15 mouse cellular contexts compared by ENCODE assay signal in genomic region chr2:106788573-106788972, GRCm38 (mm10).
DNase-seq lines count a peak whose midpoint lies in the region; ATAC-seq and TF ChIP-seq lines count a peak whose summit lies in the region.
"Had no signal": no experiment of that assay in that cellular context is flagged by ENCODE, and none has a peak within 500 bp of the region (broad histone marks: within the 10 kb centered on the region; RNA-seq: fewer than 3 reads in every experiment).

No protein-coding gene starts in this region.

- H3K27me3 ChIP-seq in kidney, embryonic 15.5 days: no peaks in the 10 kb centered on the region
- no peaks in the 10 kb centered on the region for H3K27me3 ChIP-seq in neural tube, embryonic 13.5 days
- H3K27me3 ChIP-seq in neural tube, embryonic 15.5 days (replicated peaks): no peaks in the 10 kb centered on the region
- no peaks in the 10 kb centered on the region for H3K27me3 ChIP-seq in intestine, postnatal 0 days (replicated peaks; ENCODE audit: control insufficient read depth, insufficient read depth, low read length)

- H3K4me2 ChIP-seq in kidney, embryonic 15.5 days: no peak overlapping the region
- H3K4me2 ChIP-seq in neural tube, embryonic 13.5 days: no peak overlapping the region
- no peak overlapping the region for H3K4me2 ChIP-seq in neural tube, embryonic 15.5 days
- no peak overlapping the region for H3K4me2 ChIP-seq in intestine, postnatal 0 days (replicated peaks; ENCODE audit: low read depth)

- no peak overlapping the region for H3K9ac ChIP-seq in kidney, embryonic 15.5 days
- H3K9ac ChIP-seq in neural tube, embryonic 13.5 days: no peak overlapping the region
- H3K9ac ChIP-seq in neural tube, embryonic 15.5 days (replicated peaks): no peak overlapping the region
- H3K9ac ChIP-seq in intestine, postnatal 0 days (ENCODE audit: low read depth, low read length): no peak overlapping the region
- H3K9ac ChIP-seq: liver, embryonic 14.5 days had no signal

- ATAC-seq in kidney, embryonic 15.5 days (replicated peaks; ENCODE audit: low FRiP score): 0 out of 2 replicates have a peak, but pooled peaks have one; percentile 23
- ATAC-seq in neural tube, embryonic 13.5 days (ENCODE audit: low read depth): no peak
- ATAC-seq in neural tube, embryonic 15.5 days (ENCODE audit: low FRiP score): no peak
- no peak for ATAC-seq in intestine, postnatal 0 days
- ATAC-seq: midbrain, embryonic 16.5 days; Patski had no signal

- WGBS in kidney, embryonic 15.5 days: 24% methylated on average over 4 of the region's 4 CpGs
- WGBS in neural tube, embryonic 13.5 days: 48% methylated on average over 4 of the region's 4 CpGs
- 49% methylated on average over 4 of the region's 4 CpGs for WGBS in neural tube, embryonic 15.5 days
- 62% methylated on average over 4 of the region's 4 CpGs for WGBS in intestine, postnatal 0 days

- TF ChIP-seq CTCF in intestine, postnatal 0 days (IDR thresholded peaks at IDR 0.05; ENCODE audit: low read depth): no peak

- H3K4me1 ChIP-seq in kidney, embryonic 15.5 days: peaks cover 47% of the 10 kb centered on the region
- peaks cover 34% of the 10 kb centered on the region for H3K4me1 ChIP-seq in neural tube, embryonic 13.5 days (replicated peaks)
- peaks cover 16% of the 10 kb centered on the region for H3K4me1 ChIP-seq in neural tube, embryonic 15.5 days
- H3K4me1 ChIP-seq in intestine, postnatal 0 days (replicated peaks; ENCODE audit: control insufficient read depth, insufficient read depth, low read length): no peaks in the 10 kb centered on the region

- no peaks in the 10 kb centered on the region for H3K36me3 ChIP-seq in kidney, embryonic 15.5 days
- peaks cover 9% of the 10 kb centered on the region for H3K36me3 ChIP-seq in neural tube, embryonic 13.5 days
- peaks cover 11% of the 10 kb centered on the region; the same call in 1 of the 2 replicates for H3K36me3 ChIP-seq in neural tube, embryonic 15.5 days
- H3K36me3 ChIP-seq in intestine, postnatal 0 days (ENCODE audit: control insufficient read depth, insufficient read depth): no peaks in the 10 kb centered on the region

- DNase-seq in heart, adult 11 months: peak; percentile 65
- DNase-seq in heart, adult 18-20 months: no peak
- no peak for DNase-seq in kidney, adult 9 months
- DNase-seq: cerebellum, postnatal 14 days; kidney, postnatal 10 days; lung, postnatal 14 days; right cerebral cortex, postnatal 25 days; thymus, postnatal 36 days had no signal

- H3K9me3 ChIP-seq in kidney, embryonic 15.5 days (replicated peaks): no peaks in the 10 kb centered on the region
- no peaks in the 10 kb centered on the region for H3K9me3 ChIP-seq in neural tube, embryonic 13.5 days
- no peaks in the 10 kb centered on the region for H3K9me3 ChIP-seq in neural tube, embryonic 15.5 days (replicated peaks)
- H3K9me3 ChIP-seq in intestine, postnatal 0 days (ENCODE audit: control insufficient read depth): no peaks in the 10 kb centered on the region

- H3K27ac ChIP-seq in kidney, embryonic 15.5 days: peak overlapping the region; percentile 95
- 0 out of 2 replicates have a peak overlapping the region, but pooled peaks have one; percentile 19 for H3K27ac ChIP-seq in neural tube, embryonic 13.5 days (replicated peaks)
- no peak overlapping the region for H3K27ac ChIP-seq in neural tube, embryonic 15.5 days (replicated peaks)
- H3K27ac ChIP-seq in intestine, postnatal 0 days (ENCODE audit: low read depth, low read length): no peak overlapping the region
- H3K27ac ChIP-seq: liver, embryonic 14.5 days had no signal

- H3K4me3 ChIP-seq in kidney, embryonic 15.5 days (replicated peaks): no peak overlapping the region
- no peak overlapping the region for H3K4me3 ChIP-seq in neural tube, embryonic 13.5 days
- H3K4me3 ChIP-seq in neural tube, embryonic 15.5 days (replicated peaks): no peak overlapping the region
- H3K4me3 ChIP-seq in intestine, postnatal 0 days (ENCODE audit: low read depth, low read length): no peak overlapping the region

Comparison
In these comparisons a context has a peak if more than half of its experiments do, and no peak if none do; other contexts are left out.
1. H3K27ac ChIP-seq: peak in kidney, embryonic 15.5 days (single experiment) and neural tube, embryonic 13.5 days (single experiment); none in neural tube, embryonic 15.5 days (single experiment) and intestine, postnatal 0 days (single experiment).